In genomic region chr3:138775926-138776715, GRCm38 (mm10) we compare ENCODE assay signal across 12 mouse cellular contexts.
"Had no signal": no experiment of that assay in that cellular context is flagged by ENCODE, and none has a peak within 500 bp of the region (broad histone marks: within the 10 kb centered on the region; RNA-seq: fewer than 3 reads in every experiment).

No protein-coding gene starts in this region.

- H3K27ac ChIP-seq: liver, embryonic 14.5 days; macrophage; midbrain, embryonic 13.5 days; midbrain, embryonic 15.5 days; neural tube, embryonic 12.5 days had no signal

- H3K27me3 ChIP-seq: midbrain, embryonic 13.5 days; midbrain, embryonic 15.5 days; neural tube, embryonic 12.5 days had no signal

- H3K4me3 ChIP-seq: midbrain, embryonic 13.5 days; midbrain, embryonic 15.5 days; neural tube, embryonic 12.5 days had no signal

- H3K9me3 ChIP-seq: midbrain, embryonic 13.5 days; midbrain, embryonic 15.5 days; neural tube, embryonic 12.5 days had no signal

- ATAC-seq: midbrain, embryonic 13.5 days; midbrain, embryonic 15.5 days had no signal

- H3K4me2 ChIP-seq: lung, embryonic 14.5 days; midbrain, embryonic 11.5 days; midbrain, embryonic 13.5 days; midbrain, embryonic 15.5 days; neural tube, embryonic 12.5 days had no signal

- DNase-seq: lung, adult 18-20 months; lung, embryonic 14.5 days; lung, postnatal 10 days; right cerebral cortex, postnatal 14 days; thymus, adult 2 months; thymus, postnatal 25 days had no signal

- H3K36me3 ChIP-seq: midbrain, embryonic 13.5 days; midbrain, embryonic 15.5 days; neural tube, embryonic 12.5 days had no signal

- H3K9ac ChIP-seq: liver, embryonic 14.5 days; lung, embryonic 14.5 days; midbrain, embryonic 13.5 days; midbrain, embryonic 15.5 days; neural tube, embryonic 12.5 days had no signal
